Mouse (Mus musculus): ENCODE measurements around the gene H2-Oa.

Gene H2-Oa

DNA sequence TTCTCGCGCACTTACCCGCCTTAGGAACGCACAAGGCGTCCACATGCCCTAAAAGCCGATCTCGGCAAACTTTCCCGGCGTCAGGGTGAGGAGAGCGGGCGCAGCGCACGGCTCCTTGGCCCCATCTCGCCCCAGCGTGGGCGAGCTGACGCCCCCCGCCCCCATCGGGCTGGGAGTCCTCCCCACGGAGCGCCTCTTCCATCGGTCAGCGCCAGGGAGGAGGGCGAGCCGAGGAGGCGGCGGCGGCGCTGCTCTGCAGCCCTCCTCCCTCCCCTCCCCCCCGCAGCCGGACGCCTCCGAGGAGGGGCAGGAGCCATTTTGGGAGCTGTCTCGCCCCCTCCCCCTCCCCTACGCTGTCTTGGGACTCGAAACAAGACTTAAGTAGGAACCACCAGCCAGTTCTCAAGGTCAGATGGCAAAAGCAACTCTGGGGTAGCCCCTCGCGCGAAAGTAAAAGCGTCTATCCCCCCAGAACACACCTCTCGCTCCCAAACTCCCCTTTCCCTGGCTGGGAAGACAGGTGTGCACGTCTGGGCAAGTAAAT is 28.1 kb downstream of the H2-Oa start:
- in situ Hi-C loops (cut with MboI; ENCODE audit: unreplicated experiment in 2 of 2), result no loop called here

DNA sequence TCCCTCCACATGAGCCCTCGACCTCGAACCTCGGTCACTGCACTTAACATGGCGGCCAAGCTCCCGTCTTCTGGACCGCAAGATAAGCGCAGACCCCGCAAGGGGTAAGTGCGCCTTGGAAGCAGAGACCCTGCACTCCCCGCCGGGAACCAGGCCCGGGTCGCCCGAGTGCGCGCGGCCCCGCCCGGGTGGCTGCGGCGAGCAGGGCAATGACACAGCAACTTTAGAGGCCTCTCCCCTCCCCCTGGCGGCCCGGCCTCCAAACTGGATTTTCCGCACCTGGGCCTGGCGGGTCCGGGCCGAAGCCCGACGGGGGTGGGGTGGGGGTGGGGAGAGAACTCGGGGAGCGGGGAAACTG is 28.7 kb downstream of the H2-Oa start:
- in situ Hi-C loops (cut with MboI; ENCODE audit: unreplicated experiment in 2 of 2), result no loop called here

DNA sequence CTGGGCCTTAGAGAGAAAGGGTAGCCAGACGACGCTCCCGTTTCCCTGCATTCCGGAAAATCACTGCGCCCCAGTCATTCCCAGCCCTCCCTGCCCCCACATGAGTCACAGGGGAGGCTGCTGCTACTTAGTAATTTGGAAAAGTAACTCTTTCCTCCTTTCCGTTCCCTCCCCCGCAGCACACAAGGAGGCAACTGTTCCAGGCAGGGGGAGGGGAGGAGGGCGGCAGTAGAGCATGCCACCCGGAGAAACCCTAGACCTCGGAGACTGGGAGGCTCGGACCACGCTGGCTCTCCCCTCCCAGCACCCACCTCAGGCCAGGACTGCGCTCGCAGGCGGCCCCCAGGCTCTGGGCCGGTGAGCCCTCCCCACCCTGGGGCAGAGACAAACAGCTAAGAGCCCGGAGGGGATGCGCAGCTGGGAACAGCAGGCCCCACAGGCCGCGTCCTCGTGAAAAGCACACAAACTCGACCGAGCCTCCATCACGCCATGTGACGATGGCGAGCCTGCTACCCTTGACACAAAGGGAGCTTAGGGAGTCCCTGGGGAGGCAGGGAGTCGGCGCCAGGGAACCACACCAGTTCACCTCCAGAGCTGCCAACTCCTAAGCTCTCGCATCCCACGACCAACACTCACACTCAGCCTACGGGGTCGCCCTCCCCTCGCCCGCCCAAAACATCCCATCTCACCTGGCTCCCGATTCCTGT is 29.2 kb downstream of the H2-Oa start:
- in situ Hi-C loops (cut with MboI; ENCODE audit: unreplicated experiment in 2 of 2), result no loop called here

DNA sequence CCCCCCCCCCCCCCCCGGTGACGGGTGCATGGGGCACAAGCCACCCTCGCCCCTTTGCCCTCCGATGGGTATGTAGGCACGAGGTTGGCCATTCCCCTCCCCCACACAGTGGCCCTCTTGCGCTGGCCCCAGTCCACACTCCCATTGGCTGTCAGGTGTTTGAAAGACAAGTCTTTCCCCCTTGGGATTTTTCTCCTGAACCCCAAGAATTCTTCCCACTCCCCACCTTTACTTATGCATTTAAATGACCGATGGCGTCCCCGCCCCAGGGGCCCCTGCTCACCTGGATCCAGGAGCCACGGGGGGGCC is 29.7 kb downstream of the H2-Oa start:
- in situ Hi-C loops (cut with MboI; ENCODE audit: unreplicated experiment in 2 of 2), result no loop called here

DNA sequence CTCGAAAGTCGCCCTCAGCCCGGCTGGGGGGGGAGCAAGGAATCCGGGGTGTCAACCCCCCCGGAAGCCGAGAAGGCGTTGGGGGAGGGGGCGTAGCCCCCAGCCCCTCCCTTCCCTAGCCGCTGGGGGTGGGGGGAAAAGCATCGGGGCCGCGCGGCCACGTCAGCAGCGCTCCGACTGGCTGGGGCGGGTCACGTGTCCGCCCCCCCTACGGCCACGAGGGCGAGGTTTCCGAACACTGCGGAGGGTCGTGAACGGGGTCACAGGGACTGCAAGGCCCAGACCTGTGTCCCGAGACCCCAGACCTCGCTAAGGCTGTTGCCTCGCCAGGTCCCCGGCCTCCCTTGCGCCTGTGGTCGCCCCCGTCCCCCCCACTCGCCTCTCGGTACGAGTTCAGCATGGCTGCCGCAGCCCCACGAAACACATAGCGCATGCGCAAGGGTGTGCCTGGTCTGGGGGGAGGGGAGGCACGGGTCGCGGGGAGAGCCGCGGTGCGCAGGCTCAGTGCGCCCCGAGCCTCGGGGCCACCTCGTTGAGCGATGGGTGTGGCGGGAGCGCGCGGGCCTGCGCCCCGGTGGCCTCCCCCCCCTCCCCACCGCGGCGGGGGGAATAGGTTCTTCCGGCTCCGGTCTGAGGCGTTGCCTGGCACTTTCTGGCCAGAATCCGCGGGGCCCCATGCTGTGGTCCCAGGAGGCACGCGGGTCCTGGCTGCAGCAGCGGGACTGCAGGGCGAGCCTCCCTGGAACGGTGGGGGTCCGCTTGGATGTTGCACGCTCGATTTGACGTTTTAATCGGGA is 30.2 kb downstream of the H2-Oa start, which contains the start of gene Brd2:
Gene Brd2 (minus strand): TSS at position 447 of the 797 bp plus-strand sequence.
- in situ Hi-C loops (cut with MboI; ENCODE audit: unreplicated experiment in 2 of 2), result no loop called here

DNA sequence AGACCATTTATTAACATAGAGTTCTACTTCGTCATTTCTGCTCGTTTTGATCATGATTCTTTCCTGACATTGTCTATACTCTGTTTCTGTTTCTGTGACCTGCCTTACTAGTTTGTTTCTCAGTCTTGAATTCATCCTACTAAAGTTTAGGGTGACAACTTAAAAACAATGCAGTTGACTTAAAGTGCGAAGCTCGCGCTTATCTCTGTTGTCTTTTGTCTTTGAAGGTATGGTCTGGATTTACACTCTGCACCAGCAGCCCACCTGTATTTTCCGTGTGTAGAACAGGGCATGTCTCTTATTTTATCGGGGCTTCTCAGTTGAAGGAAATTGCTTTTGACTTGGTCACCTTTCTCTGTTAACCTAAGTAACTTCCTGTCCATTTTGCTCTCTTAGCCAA is 31.0 kb downstream of the H2-Oa start:
- in situ Hi-C loops (cut with MboI; ENCODE audit: unreplicated experiment in 2 of 2), result no loop called here

DNA sequence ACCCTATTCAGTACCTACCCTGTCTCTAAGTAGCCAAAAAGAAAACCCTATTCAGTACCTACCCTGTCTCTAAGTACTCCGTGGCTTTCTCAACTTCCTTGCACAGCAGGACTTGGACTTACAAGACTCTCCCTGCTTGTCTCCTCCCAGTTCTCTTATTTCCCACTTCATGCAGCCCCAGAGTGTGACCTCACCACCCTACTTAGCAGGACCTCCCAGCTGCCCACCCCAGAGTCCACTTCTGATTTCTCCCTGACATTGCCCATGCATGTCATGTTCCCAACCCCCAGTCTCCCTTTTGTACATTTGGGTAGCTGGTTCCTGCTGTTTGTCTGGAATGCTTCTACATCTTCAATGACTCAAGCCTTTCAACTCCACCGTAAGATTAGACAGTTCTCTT is 31.4 kb downstream of the H2-Oa start:
- in situ Hi-C loops (cut with MboI; ENCODE audit: unreplicated experiment in 2 of 2), result no loop called here

DNA sequence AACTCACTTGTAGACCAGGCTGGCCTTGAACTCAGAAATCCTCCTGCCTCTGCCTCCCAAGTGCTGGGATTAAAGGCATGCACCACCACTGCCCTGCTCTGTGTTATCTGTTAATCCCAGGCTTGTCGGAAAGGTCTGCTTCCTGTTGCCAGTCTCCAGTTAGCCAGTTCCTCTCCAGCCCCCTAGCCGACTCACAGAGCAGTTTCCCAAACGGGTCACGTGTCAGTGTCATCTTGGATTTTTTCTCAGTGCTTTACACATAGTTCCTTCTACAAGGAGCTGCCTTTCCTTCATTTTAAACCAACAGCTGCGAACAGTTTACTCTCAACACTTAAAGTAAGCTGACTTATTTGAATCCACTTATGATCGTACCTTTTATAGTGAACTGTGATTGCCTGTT is 32.5 kb downstream of the H2-Oa start:
- in situ Hi-C loops (cut with MboI; ENCODE audit: unreplicated experiment in 2 of 2), result loop anchor here in 1 of 2 experiments (5.0 kb wide), 2 partner anchors 32 to 43 kb away; partner anchors contain the start of gene H2-Oa

DNA sequence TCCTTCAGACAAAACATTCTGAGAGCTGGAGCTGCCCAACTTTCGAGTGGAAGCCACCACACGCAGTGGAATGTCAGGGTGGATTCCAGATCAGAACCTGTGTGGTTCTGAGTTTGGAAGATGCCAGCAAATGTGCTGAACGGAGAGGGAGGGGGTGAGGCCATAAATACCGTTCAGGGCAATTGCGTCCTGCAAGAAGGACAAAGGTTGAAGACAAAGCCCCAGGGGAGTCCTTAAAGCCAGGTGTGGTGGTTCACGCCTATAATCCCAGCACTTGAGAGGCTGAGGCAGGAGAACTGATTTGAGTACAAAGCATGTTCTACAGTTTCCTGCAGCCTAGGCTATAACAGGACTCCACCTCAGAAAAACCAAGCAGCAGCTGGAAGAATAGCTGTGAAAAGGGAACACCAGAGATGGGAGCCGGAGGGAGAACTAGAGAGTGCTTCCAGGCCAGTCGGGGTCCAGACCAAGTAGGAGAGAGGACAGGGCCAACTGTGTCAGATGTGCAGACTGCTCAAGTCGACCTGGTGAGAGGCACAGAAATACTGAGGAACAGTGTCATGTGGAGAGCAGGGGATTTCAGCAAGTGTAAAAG is 34.8 kb downstream of the H2-Oa start:
- in situ Hi-C loops (cut with MboI; ENCODE audit: unreplicated experiment in 2 of 2), result loop anchor here in 1 of 2 experiments (5.0 kb wide), 2 partner anchors 35 to 40 kb away; partner anchors contain the start of gene H2-Oa

DNA sequence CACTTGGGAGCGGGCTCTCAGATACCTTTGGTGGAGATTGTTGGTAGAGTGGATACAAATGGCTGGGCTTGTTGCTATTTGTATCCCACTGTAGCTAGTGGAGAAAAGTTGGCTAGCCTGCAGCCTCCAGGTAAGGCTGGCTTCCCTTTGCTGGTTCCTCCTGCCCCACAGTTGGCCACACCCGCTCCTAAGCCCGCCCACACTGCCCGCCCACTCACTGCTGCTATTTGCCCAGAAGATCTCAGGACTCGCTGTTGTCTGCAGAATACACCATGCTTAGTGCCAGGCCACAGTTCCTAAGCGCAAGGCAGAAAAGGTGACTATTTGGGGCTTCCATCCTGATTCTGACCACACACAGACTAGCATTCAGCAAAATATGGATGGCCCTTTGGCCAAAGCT is 35.3 kb downstream of the H2-Oa start:
- in situ Hi-C loops (cut with MboI; ENCODE audit: unreplicated experiment in 2 of 2), result loop anchor here in 1 of 2 experiments (5.0 kb wide), 2 partner anchors 35 to 40 kb away; partner anchors contain the start of gene H2-Oa

DNA sequence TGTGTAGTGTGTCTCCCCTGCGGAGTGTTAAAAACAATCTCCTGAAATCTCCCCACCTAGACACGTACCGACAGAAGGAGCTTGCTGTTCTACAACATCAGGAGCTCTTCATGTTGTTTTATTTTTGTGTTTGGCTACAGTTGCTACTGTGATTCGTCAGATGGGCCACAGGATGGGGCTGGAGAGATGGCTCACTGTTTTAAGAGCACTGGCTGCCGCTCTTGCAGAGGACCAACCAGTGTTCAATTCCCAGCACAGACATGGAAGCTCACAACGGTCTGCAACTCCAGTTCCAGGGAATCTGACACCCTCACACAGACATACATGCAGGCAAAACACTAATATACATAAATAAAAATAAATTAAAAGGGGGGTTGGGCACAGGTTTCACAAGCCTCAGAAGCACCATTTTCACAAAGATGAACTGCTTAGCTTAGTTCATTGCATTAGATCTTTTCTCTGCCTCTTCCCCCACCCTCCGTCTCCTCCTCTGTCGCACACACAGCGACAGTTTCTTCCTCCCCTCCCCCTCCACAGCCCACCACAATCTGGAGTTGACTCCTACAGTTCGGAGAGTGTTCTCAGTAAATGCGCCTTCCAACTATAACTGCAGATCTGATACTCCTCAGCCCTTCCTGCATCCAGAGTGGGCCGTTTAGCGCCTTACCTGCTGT is 36.3 kb downstream of the H2-Oa start:
- in situ Hi-C loops (cut with MboI; ENCODE audit: unreplicated experiment in 2 of 2), result loop anchor here in 1 of 2 experiments (5.0 kb wide), 2 partner anchors 36 to 39 kb away; partner anchors contain the start of gene H2-Oa

DNA sequence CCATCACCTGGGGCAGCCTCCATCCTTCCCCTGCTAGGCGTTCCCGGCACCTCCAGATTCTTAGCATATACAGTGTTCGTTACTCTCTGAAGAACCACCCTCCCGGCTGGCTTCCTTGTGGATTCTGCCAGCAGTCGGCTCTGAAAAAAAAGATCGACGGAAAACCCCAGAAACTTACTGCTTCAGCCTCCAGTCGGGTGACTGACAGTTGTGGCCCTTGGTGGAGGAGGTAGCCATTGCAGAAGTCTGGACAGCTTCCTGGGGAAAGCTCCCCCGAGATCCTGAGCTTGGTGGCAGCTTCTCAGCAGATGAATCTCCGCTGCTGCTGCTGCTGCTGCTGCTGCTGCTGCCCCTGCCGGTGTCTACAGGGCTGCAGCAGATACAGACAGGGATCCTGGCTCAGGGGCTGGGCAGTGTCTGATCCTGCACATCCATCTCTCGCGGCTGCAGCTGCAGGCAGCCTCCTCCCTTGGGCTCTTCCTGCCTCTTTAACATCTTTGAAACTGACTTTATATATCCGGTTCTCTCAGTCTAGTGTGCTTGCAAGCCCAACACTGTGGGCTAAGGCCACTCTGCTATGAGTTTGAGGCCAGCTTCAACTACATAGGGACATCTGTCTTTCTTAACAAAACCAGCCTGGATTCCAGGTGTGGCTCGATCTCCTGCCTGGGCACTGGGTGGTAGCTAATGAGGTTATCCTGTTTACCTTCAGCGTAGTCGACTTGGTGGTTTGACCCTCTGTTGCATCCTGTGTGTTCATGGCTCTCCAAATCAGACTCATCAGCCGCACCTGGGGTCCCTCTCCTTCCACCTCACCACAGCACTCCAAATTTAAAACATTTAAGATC is 37.0 kb downstream of the H2-Oa start:
- in situ Hi-C loops (cut with MboI; ENCODE audit: unreplicated experiment in 2 of 2), result loop anchor here in 1 of 2 experiments (5.0 kb wide), 2 partner anchors 37 to 38 kb away; partner anchors contain the start of gene H2-Oa

DNA sequence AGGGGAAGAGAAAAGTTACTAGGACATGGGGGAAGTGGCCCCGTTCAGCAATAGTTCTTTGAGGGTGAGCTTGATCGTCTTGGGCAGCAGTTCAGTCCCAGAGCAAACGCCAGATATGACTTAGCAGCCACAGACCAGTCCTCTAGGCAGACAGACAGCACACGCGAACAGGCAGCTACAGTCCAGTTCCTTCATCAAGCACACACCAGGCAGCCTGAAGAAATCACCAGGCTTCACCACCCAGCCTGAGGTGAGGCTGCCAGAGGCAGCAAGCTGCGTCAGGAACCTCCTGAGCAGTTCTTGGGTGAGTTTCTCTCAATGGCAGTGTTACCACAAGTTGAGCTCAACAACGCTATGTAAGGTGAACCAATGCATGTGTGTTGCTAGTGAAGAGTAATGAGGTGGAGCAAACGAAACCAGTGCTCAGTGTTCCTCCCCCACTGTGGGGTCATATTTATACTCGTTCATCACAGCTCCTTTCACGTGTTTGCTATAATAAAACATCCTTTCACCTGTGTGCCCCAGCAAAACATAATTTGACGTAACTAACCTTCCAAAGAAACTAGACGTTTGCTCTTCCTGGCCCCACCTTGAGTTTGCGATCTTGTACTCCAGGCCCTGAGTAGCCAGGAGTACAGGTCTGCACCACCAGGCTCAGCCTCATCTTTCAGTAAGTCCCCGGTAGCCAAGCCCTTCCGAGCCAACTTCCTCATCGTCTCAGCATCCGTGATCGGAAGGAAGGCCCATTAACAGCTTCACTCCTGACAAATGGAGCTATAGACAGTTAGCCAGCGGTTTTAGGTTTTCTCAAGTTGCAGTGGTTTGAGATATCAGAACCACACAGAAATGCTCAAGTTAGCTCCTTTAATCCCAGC is 38.2 kb downstream of the H2-Oa start:
- in situ Hi-C loops (cut with MboI; ENCODE audit: unreplicated experiment in 2 of 2), result loop anchor here in 1 of 2 experiments (5.0 kb wide), 1 partner anchor 37 kb away; no protein-coding TSS in a partner anchor

DNA sequence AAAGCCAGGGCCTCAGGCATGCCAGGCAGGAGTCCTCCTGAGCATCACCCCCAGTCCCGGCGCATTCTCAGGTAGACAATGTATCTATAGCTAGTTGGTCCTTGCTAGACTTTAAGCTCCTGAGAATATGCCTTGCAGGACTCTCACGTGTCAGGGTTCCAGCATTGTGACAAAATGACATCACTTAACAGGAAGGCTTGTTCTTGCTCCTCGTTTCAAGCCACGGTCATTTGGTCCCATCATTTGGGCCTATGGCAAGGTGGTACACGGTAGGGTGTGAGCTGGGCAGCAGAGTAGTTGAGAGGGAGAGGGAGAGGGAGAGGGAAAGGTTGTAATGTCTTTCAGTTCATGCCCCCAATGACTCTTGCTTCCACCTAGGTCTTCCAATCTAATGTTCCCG is 39.8 kb downstream of the H2-Oa start:
- in situ Hi-C loops (cut with MboI; ENCODE audit: unreplicated experiment in 2 of 2), result loop anchor here in 1 of 2 experiments (5.0 kb wide), 1 partner anchor 35 kb away; no protein-coding TSS in a partner anchor

DNA sequence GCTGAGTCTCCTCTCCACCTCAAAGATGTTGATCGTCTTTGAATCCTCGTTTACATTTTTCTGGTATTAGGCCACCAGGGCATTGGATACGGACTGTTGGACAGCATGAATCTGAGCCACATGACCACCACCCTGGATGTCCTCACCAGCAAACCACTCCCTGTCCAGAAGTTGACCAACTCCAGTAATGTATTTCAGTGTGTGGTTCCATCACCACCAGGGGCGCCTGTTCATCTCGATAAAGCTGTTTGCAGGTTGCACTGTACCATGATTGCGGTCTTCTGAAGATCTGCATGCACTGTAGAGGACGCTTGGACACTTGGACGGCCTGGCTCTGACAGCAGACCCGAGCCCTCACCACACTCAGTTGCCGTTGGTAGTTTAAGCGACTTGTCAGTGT is 41.1 kb downstream of the H2-Oa start:
- in situ Hi-C loops (cut with MboI; ENCODE audit: unreplicated experiment in 2 of 2), result loop anchor here in 1 of 2 experiments (5.0 kb wide), 1 partner anchor 34 kb away; no protein-coding TSS in a partner anchor

DNA sequence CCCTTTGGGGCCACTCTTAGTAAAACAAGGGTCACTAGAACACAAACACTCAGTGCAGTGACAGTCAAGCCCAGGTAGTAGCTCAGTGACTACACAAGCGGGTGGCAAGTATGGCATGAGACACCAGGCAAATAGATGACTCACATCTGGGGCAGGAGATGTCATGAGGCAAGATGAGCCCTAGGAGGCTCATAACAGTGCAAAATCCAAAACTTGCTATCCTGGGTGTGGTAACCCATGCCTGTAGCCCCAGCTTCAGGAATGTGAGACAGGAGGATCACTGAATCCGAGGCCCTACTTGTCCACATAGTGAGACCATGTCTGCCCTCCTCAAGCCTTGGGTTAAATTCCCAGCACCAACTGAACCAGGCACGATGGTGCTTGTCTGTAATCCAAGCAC is 42.3 kb downstream of the H2-Oa start:
- in situ Hi-C loops (cut with MboI; ENCODE audit: unreplicated experiment in 2 of 2), result loop anchor here in 1 of 2 experiments (5.0 kb wide), 1 partner anchor 33 kb away; no protein-coding TSS in a partner anchor

DNA sequence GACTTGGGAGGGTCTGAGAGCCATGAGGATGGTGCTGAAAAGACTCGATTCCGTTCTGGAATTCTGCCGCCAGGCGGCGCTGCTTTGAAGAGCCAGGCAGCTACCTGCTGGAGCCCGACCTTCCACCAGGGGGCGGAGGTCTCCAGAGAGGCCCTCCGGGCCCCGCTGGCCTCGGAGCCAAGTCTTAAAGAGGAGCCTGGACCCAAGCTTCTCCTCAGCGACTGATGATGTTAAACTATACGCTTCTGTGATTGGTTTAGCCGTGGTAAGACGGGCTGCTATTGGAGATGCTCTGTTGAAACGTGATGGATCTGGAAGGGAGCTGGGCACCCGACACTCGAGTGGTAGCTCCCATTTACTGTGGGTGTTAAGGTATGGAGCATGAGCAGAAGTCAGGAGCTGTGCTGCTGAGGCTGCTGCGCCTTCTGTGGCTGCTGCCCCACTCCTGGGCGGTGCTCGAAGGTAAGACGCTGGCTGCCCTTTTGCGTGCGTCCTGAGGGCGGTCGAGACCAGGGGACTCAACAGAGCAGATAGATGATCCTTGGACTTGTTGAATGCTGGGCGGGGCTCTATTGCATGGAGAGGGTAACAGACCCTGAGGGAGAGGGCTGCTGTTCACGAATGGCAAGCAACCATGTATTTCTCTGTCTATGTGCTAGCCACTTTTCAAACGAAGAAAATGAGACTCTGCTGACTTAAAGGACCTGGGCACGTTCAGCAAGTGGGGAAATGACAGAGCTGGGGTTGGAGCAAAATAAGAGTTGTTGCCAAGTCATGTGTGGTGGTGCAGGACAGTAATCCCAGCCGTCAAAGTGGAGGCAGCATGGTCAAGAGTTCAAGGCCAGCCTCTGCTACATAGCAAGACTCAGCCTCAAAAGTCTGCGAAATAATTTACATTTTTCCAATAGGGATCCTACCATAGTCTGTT is 43.4 kb downstream of the H2-Oa start:
- in situ Hi-C loops (cut with MboI; ENCODE audit: unreplicated experiment in 2 of 2), result loop anchor here in 1 of 2 experiments (5.0 kb wide), 1 partner anchor 43 kb away; the partner anchor contains the start of gene H2-Oa

Data from v-Abl transformed pro-B cells (cell line).